Mouse (Mus musculus): ENCODE measurements around the gene Jph4. TPM values are rescaled to one million over a fixed set of nuclear protein-coding genes. Genes with fewer than 3 reads are reported as not detected.

Gene Jph4
- total RNA-seq, 1 experiment from 2014 or later, result 6.6 TPM

GRCm38 (mm10) chr14:55063581-55064381, 53.0 kb downstream of the Jph4 start:
- no peak for DNase-seq

- no peak for DNase-seq
These were observed 53.6 kb downstream of the Jph4 start for GRCm38 (mm10) chr14:55063117-55063516.

GRCm38 (mm10) chr14:55062626-55063025, 54.1 kb downstream of the Jph4 start:
- DNase-seq, result peak; percentile 38

GRCm38 (mm10) chr14:55061845-55062244, 54.9 kb downstream of the Jph4 start:
- no peak for DNase-seq

- no peak for DNase-seq
These were observed 56.8 kb downstream of the Jph4 start for GRCm38 (mm10) chr14:55059931-55060330.

- no peak for DNase-seq
These were observed 57.7 kb downstream of the Jph4 start for GRCm38 (mm10) chr14:55059009-55059408.

Other genes starting within 250 kb of the Jph4 start
- 14.8 and 19.0 TPM in 2 replicates for gene Homez, start 246.0 kb downstream of the Jph4 start, total RNA-seq (2021)
- 19.3 and 23.8 TPM in 2 replicates for gene Ppp1r3e, start 239.4 kb downstream of the Jph4 start, total RNA-seq (2021)
- gene Bcl2l2, start 233.6 kb downstream of the Jph4 start, total RNA-seq (2021), result 50.0 and 62.2 TPM in 2 replicates
- gene Gm20521, start 233.5 kb downstream of the Jph4 start, total RNA-seq (2021), result 10.0 TPM in 1 of 2 replicates, not detected in the other
- 195 and 256 TPM in 2 replicates for gene Pabpn1, start 224.4 kb downstream of the Jph4 start, total RNA-seq (2021)
- 32.9 and 41.6 TPM in 2 replicates for gene Slc22a17, start 203.8 kb downstream of the Jph4 start, total RNA-seq (2021)
- gene Efs, start 190.8 kb downstream of the Jph4 start, total RNA-seq (2021), result 2.6 and 3.6 TPM in 2 replicates
- not detected in 2 replicates for gene Il25, start 184.2 kb downstream of the Jph4 start, total RNA-seq (2021)
- 0.49 and 1.2 TPM in 2 replicates for gene Cmtm5, start 180.7 kb downstream of the Jph4 start, total RNA-seq (2021)
- gene Myh6, start 150.0 kb downstream of the Jph4 start, total RNA-seq (2021), result not detected in 2 replicates
- not detected in 2 replicates for gene Gm17428, start 140.0 kb downstream of the Jph4 start, total RNA-seq (2021)
- not detected in 2 replicates for gene Myh7, start 122.3 kb downstream of the Jph4 start, total RNA-seq (2021)
- gene Ngdn, start 101.5 kb downstream of the Jph4 start, total RNA-seq (2021), result 38.3 and 39.8 TPM in 2 replicates
- gene Zfhx2, start 24.6 kb downstream of the Jph4 start, total RNA-seq (2021), result 9.1 and 9.9 TPM in 2 replicates
- gene Thtpa, start 22.2 kb downstream of the Jph4 start, total RNA-seq (2021), result 16.2 and 21.6 TPM in 2 replicates
- gene Ap1g2, start 10.3 kb downstream of the Jph4 start, total RNA-seq (2021), result 27.4 and 32.8 TPM in 2 replicates
- not detected in 2 replicates for gene Dhrs2, start 105.1 kb upstream of the Jph4 start, total RNA-seq (2021)

Measured in adrenal gland, postnatal 25 days (tissue).